Mouse (Mus musculus) liver, embryonic 14.5 days (tissue): Measurements from ENCODE around the gene Tbx5.

Experiments
- CTCF ChIP-seq: IDR thresholded peaks from 2 replicates; pipeline ENCODE4 v1.5.1; 2016; ENCODE audit warnings: antibody characterized with exemption, low read depth, control low read depth
- EP300 ChIP-seq: IDR thresholded peaks from 2 replicates; pipeline ENCODE4 v1.6.1; 2016; ENCODE audit warnings: antibody characterized with exemption, low read depth

DNA sequence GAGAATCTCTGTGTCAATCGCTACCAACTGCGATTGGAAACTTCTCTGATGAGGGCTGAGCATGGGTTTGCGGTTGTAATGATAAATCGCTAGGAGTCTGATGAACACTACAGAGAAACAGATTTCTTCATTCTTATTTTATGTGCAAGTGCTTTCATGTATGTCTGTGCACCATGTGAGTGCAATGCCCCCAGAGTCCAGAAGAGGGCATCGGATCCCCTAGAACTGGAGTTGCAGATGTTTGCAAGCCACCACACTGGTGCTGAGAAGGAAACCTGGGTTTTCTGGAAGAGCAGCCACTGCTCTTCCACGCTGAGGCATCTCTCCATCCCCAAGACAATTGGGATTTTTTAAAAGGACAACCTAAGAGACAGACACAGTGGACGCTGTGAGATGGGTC is 46.5 kb upstream of the Tbx5 start:
- TF ChIP-seq CTCF, result peak; percentile 35; the same call in 1 of the 2 replicates
- no peak for TF ChIP-seq EP300
